Mouse (Mus musculus): ENCODE measurements around the gene Olfr539. TPM values are rescaled to one million over a fixed set of nuclear protein-coding genes. Genes with fewer than 3 reads are reported as not detected.

The Olfr539 gene
- polyA plus RNA-seq (2012; rRNA removed) = not detected in 2 replicates

DNA sequence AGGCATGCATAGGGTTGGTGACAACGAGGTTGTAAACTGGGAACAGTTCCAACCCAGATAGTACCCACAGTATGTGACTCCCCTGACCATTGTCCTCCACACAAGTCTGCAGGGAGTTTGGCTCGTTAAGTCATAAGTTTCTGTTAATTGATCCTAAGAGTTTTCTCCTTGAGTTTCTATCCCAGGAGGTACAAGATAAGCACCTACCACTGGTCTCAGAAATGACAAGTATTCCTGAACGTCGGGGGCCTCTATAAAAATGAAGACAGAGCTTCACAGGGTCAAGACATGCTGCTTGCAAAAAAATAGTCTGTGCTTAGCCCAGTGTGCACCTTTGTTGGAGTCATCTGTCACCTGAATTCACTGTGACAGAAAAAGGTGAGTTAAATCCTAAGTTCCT lies at the start of gene Olfr539:
Olfr539 (plus strand) TSS at position 301 of the 400 bp plus-strand sequence.

DNA sequence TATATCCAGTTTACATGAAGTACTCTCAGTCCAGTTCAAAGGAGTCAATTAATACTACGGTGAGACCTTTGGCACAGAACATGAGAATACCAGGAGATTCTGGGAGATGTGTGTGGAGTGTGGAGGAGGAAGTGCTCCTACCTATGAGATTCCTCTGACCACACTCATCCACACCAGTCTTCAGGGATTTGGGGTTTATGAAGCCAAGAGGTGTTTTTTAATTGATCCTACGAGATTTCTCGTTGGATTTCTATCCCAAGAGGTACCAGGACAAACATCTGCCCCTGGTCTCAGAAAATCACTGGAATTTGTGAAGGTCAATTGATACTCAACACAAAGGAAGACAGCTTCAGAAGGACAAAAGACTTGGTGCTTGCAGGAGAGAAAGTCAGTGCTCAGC lies 31.1 kb upstream of the Olfr539 start, which contains the start of gene Olfr61:
Olfr61 (plus strand) TSS at position 301 of the 400 bp plus-strand sequence.

GRCm38 (mm10) chr7:140646152-140646551 lies 13.6 kb upstream of the Olfr539 start, which contains the start of gene Olfr53:
TSS of gene Olfr53 (plus strand) at chr7:140646452.

GRCm38 (mm10) chr7:140681651-140682050 lies 21.9 kb downstream of the Olfr539 start, which contains the start of gene Olfr45:
TSS of gene Olfr45 (plus strand) at chr7:140681951.

GRCm38 (mm10) chr7:140696967-140697366 lies 37.2 kb downstream of the Olfr539 start, which contains the start of gene Olfr541:
TSS of gene Olfr541 (plus strand) at chr7:140697267.

Other genes with a start within 250 kb of the Olfr539 start
- not detected in 2 replicates for gene Olfr532, start 238.3 kb upstream of the Olfr539 start, polyA plus RNA-seq (2012; rRNA removed)
- not detected in 2 replicates for gene Olfr533, start 196.6 kb upstream of the Olfr539 start, polyA plus RNA-seq (2012; rRNA removed)
- not detected in 2 replicates for gene Olfr535, start 175.7 kb upstream of the Olfr539 start, polyA plus RNA-seq (2012; rRNA removed)
- not detected in 2 replicates for gene Olfr536, start 152.5 kb upstream of the Olfr539 start, polyA plus RNA-seq (2012; rRNA removed)
- not detected in 2 replicates for gene Olfr538, start 92.0 kb upstream of the Olfr539 start, polyA plus RNA-seq (2012; rRNA removed)
- not detected in 2 replicates for gene Olfr46, start 58.7 kb upstream of the Olfr539 start, polyA plus RNA-seq (2012; rRNA removed)
- not detected in 2 replicates for gene Olfr61, start 31.0 kb upstream of the Olfr539 start, polyA plus RNA-seq (2012; rRNA removed)
- not detected in 2 replicates for gene Olfr53, start 13.5 kb upstream of the Olfr539 start, polyA plus RNA-seq (2012; rRNA removed)
- gene Olfr45, start 22.0 kb downstream of the Olfr539 start, polyA plus RNA-seq (2012; rRNA removed) = not detected in 2 replicates
- not detected in 2 replicates for gene Olfr541, start 37.3 kb downstream of the Olfr539 start, polyA plus RNA-seq (2012; rRNA removed)
- 0.06 and 0.07 TPM in 2 replicates for gene Cyp2e1, start 103.8 kb downstream of the Olfr539 start, polyA plus RNA-seq (2012; rRNA removed)
- 0.05 and 0.12 TPM in 2 replicates for gene Syce1, start 127.9 kb downstream of the Olfr539 start, polyA plus RNA-seq (2012; rRNA removed)
- 0.11 and 0.14 TPM in 2 replicates for gene Zfp941, start 162.2 kb downstream of the Olfr539 start, polyA plus RNA-seq (2012; rRNA removed)
- gene Urah, start 175.1 kb downstream of the Olfr539 start, polyA plus RNA-seq (2012; rRNA removed) = 7.3 and 8.3 TPM in 2 replicates
- not detected in 2 replicates for gene Scgb1c1, start 185.6 kb downstream of the Olfr539 start, polyA plus RNA-seq (2012; rRNA removed)
- not detected in 2 replicates for gene Odf3, start 187.9 kb downstream of the Olfr539 start, polyA plus RNA-seq (2012; rRNA removed)
- gene Gm45785, start 196.4 kb downstream of the Olfr539 start, polyA plus RNA-seq (2012; rRNA removed) = not detected in 2 replicates
- 14.7 and 15.6 TPM in 2 replicates for gene Ric8a, start 197.0 kb downstream of the Olfr539 start, polyA plus RNA-seq (2012; rRNA removed)
- gene Bet1l, start 197.6 kb downstream of the Olfr539 start, polyA plus RNA-seq (2012; rRNA removed) = 10.5 and 11.7 TPM in 2 replicates
- gene Psmd13, start 222.0 kb downstream of the Olfr539 start, polyA plus RNA-seq (2012; rRNA removed) = 50.0 and 57.2 TPM in 2 replicates
- 12.5 and 15.1 TPM in 2 replicates for gene Sirt3, start 222.4 kb downstream of the Olfr539 start, polyA plus RNA-seq (2012; rRNA removed)
- 0.48 TPM in 1 of 2 replicates, not detected in the other for gene Cox8b, start 240.5 kb downstream of the Olfr539 start, polyA plus RNA-seq (2012; rRNA removed)

Measured in liver, embryonic 14 days (tissue).